Mouse (Mus musculus): ENCODE measurements around the gene Rpp30. TPM values are rescaled to one million over a fixed set of nuclear protein-coding genes. Genes with fewer than 3 reads are reported as not detected.

Gene Rpp30
- polyA plus RNA-seq, 1 experiment from 2014 or later = 81.3 TPM

DNA sequence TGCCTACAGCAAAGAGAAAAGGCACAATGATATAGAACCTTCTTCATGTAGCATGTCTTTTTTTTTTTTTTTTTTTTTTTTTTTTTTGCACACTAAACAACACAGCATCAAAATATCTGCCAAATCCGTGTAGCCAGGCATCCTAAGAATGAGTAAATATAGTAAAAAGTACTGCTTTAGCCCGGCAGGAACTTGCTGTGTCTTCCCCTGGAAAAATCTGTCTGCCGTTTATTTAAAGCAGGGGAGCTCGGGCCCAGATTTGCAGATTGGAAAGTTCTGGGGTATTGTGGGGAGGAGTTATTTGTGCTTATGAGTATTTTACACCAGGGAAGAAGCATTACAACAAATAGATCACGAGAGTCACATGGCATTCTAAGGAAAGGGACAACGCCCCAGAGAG is 48.5 kb downstream of the Rpp30 start:
- no peak for ATAC-seq (ENCODE audit: low FRiP score)
- Histone ChIP-seq H3K36me3 (no peaks in the 10 kb centered on the region), H3K9me3 (replicated peaks) (no peaks in the 10 kb centered on the region), H3K27ac (no peak overlapping the region), H3K9ac (no peak overlapping the region), H3K4me1 (no peaks in the 10 kb centered on the region), H3K4me3 (no peak overlapping the region), H3K27me3 (no peaks in the 10 kb centered on the region), H3K4me2 (replicated peaks) (no peak overlapping the region)
- WGBS = 79% methylated on average over 6 of the region's 6 CpGs

DNA sequence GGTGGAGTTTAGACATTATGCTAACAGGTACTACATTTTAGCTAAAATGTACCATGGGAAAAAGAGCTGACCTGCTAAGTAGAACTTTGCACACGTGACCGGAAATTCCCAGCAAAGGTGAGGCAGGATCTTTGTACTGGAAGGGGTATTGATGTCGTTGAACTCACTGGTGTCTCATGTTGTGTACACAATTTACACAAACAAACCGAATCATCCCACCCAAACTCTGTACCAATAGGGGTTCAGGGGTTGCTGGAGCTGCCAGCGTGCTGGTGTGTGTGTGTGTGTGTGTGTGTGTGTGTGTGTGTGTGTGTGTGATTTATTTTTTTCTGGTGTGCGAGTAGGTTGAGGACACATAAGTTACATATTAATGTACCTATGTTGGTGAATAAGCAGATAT is 49.5 kb downstream of the Rpp30 start:
- H3K9ac ChIP-seq = no peak overlapping the region
- no peak for ATAC-seq (ENCODE audit: low FRiP score)
- H3K4me2 ChIP-seq (replicated peaks) = no peak overlapping the region
- no peak overlapping the region for H3K4me3 ChIP-seq
- H3K36me3 ChIP-seq = no peaks in the 10 kb centered on the region
- no peaks in the 10 kb centered on the region for H3K9me3 ChIP-seq (replicated peaks)
- H3K27ac ChIP-seq = no peak overlapping the region
- no peaks in the 10 kb centered on the region for H3K4me1 ChIP-seq
- H3K27me3 ChIP-seq = no peaks in the 10 kb centered on the region
- WGBS = 90% methylated on average over 6 of the region's 6 CpGs

DNA sequence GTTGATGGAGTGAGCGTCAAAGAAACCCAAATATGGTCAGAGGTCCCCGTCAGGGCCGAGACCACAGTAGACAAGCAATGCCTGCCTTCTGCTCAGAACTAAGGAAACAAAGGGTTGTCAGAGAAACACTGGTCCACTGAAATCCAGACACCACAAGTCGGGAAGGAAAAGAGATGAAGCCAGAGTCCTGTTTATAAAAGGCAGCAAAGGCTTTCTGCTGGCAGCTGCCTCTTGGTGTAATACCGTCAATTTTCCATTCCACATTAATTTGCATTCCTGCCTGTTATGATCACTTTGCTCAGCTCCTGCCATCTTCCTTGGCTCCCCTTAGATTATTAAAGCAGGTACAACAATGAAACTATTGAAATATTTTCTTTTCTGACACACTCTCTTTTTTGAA is 50.2 kb downstream of the Rpp30 start:
- Histone ChIP-seq H3K9me3 (replicated peaks) (no peaks in the 10 kb centered on the region), H3K27me3 (no peaks in the 10 kb centered on the region), H3K27ac (no peak overlapping the region), H3K36me3 (no peaks in the 10 kb centered on the region), H3K4me2 (replicated peaks) (no peak overlapping the region), H3K4me3 (no peak overlapping the region), H3K4me1 (no peaks in the 10 kb centered on the region), H3K9ac (no peak overlapping the region)
- ATAC-seq (ENCODE audit: low FRiP score) = no peak
- WGBS = 56% methylated on average over 5 of the region's 5 CpGs

DNA sequence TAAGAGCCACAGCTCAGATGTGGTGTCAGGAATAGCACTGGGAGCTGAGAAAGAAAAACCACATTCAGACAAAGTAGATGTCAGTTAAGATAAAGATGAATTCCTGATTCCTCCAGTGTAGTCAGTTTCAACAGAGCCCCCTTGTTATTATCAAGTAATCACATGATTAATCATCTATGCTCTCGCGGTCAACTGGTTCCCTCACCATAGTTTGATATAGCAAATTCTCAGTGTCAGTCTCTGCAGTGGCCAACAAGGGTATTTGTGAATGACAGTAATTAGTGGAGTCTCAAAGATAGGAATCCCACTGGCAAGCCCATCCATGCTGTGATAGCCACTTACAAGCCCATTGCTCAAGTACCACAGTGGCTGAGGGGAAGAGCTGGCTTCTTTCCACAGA is 60.1 kb downstream of the Rpp30 start:
- no peak for ATAC-seq (ENCODE audit: low FRiP score)
- Histone ChIP-seq H3K4me3 (no peak overlapping the region), H3K4me1 (no peaks in the 10 kb centered on the region), H3K9me3 (replicated peaks) (0 out of 2 replicates have a peak, but pooled peaks cover 7% of the 10 kb centered on the region), H3K9ac (no peak overlapping the region), H3K36me3 (no peaks in the 10 kb centered on the region), H3K4me2 (replicated peaks) (no peak overlapping the region), H3K27ac (no peak overlapping the region), H3K27me3 (no peaks in the 10 kb centered on the region)
- WGBS = 91% methylated on average over 2 of the region's 2 CpGs

DNA sequence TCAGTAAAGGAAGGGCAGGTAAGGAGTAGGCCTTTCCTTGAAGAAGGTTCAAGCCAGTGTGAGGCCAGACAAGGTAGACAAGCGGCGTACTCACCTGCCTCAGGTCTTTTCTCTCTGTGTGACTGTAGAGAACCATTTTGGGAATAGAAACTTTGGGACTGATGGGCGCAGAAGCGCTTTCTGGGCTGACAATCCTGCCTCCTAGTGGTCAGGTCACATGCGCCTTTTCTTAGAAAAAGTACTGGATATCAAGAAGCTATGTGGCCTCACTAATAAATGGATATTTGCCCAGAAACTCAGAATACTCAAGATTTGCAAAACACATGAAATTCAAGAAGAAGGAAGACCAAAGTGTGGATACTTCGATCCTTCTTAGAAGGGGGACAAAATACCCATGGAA is 65.1 kb downstream of the Rpp30 start:
- 85% methylated on average over 6 of the region's 6 CpGs for WGBS
- no peak for ATAC-seq (ENCODE audit: low FRiP score)
- Histone ChIP-seq H3K27me3 (no peaks in the 10 kb centered on the region), H3K36me3 (no peaks in the 10 kb centered on the region), H3K27ac (no peak overlapping the region), H3K4me1 (no peaks in the 10 kb centered on the region; the same call in 1 of the 2 replicates), H3K4me3 (no peak overlapping the region), H3K4me2 (replicated peaks) (no peak overlapping the region), H3K9me3 (replicated peaks) (0 out of 2 replicates have a peak, but pooled peaks cover 7% of the 10 kb centered on the region), H3K9ac (no peak overlapping the region)

DNA sequence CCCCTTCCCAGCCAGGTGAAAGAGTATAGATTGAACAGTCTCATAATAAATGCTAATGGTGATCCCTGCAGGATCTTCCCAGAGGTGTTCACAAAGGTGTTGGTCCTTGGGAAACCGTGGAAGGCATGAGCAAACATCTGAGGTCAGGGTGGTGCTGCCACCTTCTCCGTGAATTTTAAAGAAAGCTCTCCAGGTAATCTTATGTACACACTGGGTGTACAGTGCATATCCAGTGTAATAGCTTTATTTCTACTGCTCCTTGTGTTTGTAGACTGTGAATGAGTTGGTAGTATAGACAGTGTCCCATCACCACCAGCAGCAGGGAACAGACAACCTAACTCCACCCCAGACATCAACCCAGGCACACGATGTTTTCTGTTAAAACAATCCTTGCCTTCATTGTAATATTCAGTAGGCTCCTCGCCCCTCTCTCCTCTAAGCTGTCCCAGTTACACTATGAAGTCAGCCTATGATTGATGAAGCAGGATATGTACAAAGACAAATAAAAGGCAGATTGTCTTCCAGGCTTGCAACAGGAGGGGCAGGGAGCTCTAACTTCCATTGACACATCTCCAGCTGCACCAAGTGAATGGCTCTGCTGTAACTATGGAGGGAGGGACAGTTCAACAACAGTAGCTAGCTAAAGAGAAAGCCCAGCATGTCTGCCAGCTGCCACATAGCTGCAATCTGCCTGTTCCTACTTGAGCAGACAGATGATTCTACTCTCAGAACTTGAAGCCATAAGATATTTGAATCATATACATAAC is 66.9 kb downstream of the Rpp30 start:
- Histone ChIP-seq H3K4me1 (no peaks in the 10 kb centered on the region; the same call in 1 of the 2 replicates), H3K9me3 (replicated peaks) (0 out of 2 replicates have a peak, but pooled peaks cover under 1% of the 10 kb centered on the region), H3K36me3 (no peaks in the 10 kb centered on the region), H3K27ac (no peak overlapping the region), H3K4me2 (replicated peaks) (no peak overlapping the region), H3K9ac (no peak overlapping the region), H3K4me3 (no peak overlapping the region), H3K27me3 (no peaks in the 10 kb centered on the region)
- ATAC-seq (ENCODE audit: low FRiP score) = peak; percentile 52
- WGBS = 54% methylated on average over 4 of the region's 4 CpGs

Other genes with a start within 250 kb of the Rpp30 start
- gene Htr7, start 26.2 kb upstream of the Rpp30 start, polyA plus RNA-seq (2016; fragmentation: Nextera tagmentation; extraction: Ambion mirVana) = 1.5 and 1.8 TPM in 2 replicates
- gene Ankrd1, start 36.4 kb downstream of the Rpp30 start, polyA plus RNA-seq (2016; fragmentation: Nextera tagmentation; extraction: Ambion mirVana) = 0.26 and 0.50 TPM in 2 replicates

Measured in hindbrain, embryonic 12.5 days (tissue).